Mouse (Mus musculus) kidney, postnatal 10 days (tissue): ENCODE data around the gene Flot1.

ENCODE experiments used
- DNase-seq: peaks from one replicate; pipeline ENCODE4 v3.0.0; 2021; ENCODE audit warnings: mixed read lengths

Flot1 gene

GRCm38 (mm10) chr17:35869346-35870067, 46.5 kb downstream of the Flot1 start:
- DNase-seq = peak; percentile 71

- peak; percentile 81 for DNase-seq
Measured at GRCm38 (mm10) chr17:35870151-35870883, 47.3 kb downstream of the Flot1 start.

GRCm38 (mm10) chr17:35870884-35871696, 48.1 kb downstream of the Flot1 start:
- DNase-seq = peak; percentile 50

- DNase-seq = peak; percentile 93
Measured at GRCm38 (mm10) chr17:35873774-35874519, 50.9 kb downstream of the Flot1 start.

GRCm38 (mm10) chr17:35874721-35875120, 51.7 kb downstream of the Flot1 start:
- peak; percentile 68 for DNase-seq

- DNase-seq = peak; percentile 98
Measured at GRCm38 (mm10) chr17:35879245-35880057, 56.4 kb downstream of the Flot1 start, which contains the start of gene Dhx16. Gene Dhx16 (plus strand): TSS chr17:35879819.
